Mouse (Mus musculus): ENCODE measurements around the gene Rab3b. TPM values are rescaled to one million over a fixed set of nuclear protein-coding genes. Genes with fewer than 3 reads are reported as not detected.
"Not testable (repeated sequence)": the region's sequence is repeated elsewhere in the genome, so short reads cannot be mapped to it uniquely, and the experiment has no call there.

Gene Rab3b
- total RNA-seq, 1 experiment = 5.1 TPM

- Histone ChIP-seq H3K36me3 (ENCODE audit: control insufficient read depth, insufficient read depth, low read length, poor library complexity, severe bottlenecking) (no peaks in the 10 kb centered on the region), H3K9ac (ENCODE audit: insufficient read depth, low read depth, low read length, poor library complexity, severe bottlenecking) (no peak overlapping the region), H3K4me3 (ENCODE audit: insufficient read depth in 1 of 2, low read depth in 1 of 2, low read length in 2 of 2, poor library complexity in 1 of 2, severe bottlenecking in 1 of 2) (no peak overlapping the region), H3K4me1 (ENCODE audit: control insufficient read depth in 2 of 2, insufficient read depth in 2 of 2, low read length in 2 of 2, poor library complexity in 1 of 2) (peaks cover 0 to 4% of the 10 kb centered on the region in 2 experiments; a peak in 1 of 4 replicates), H3K27ac (ENCODE audit: insufficient read depth, low read depth, low read length, poor library complexity, severe bottlenecking) (no peak overlapping the region), H3K9me3 (ENCODE audit: control insufficient read depth, insufficient read depth, low read depth, low read length) (no peaks in the 10 kb centered on the region)
- in situ Hi-C loops (cut with MboI; ENCODE audit: low sequenced_read_pairs in 2 of 2, unreplicated experiment in 2 of 2) = no loop called here
- TF ChIP-seq CHD2 (IDR thresholded peaks at IDR 0.05; ENCODE audit: low read depth, low read length) (no peak), ZNF384 (IDR thresholded peaks at IDR 0.05; ENCODE audit: low read depth, low read length) (no peak), HCFC1 (IDR thresholded peaks at IDR 0.05; ENCODE audit: borderline replicate concordance, insufficient read depth, low read length) (no peak), ZC3H11A (IDR thresholded peaks at IDR 0.05; ENCODE audit: borderline replicate concordance, low read depth, low read length) (no peak), MAFK (IDR thresholded peaks at IDR 0.05; ENCODE audit: insufficient read depth, low read depth, low read length) (no peak)
- DNase-seq (ENCODE audit: low read depth, low spot score) = no peak
Observed at GRCm38 (mm10) chr4:108913180-108913579, 34.3 kb downstream of the Rab3b start.

GRCm38 (mm10) chr4:108914391-108914790, 35.5 kb downstream of the Rab3b start:
- Histone ChIP-seq H3K27ac (ENCODE audit: insufficient read depth, low read depth, low read length, poor library complexity, severe bottlenecking) (no peak overlapping the region), H3K4me1 (ENCODE audit: control insufficient read depth in 2 of 2, insufficient read depth in 2 of 2, low read length in 2 of 2, poor library complexity in 1 of 2) (peaks cover 0 to 4% of the 10 kb centered on the region in 2 experiments; a peak in 1 of 4 replicates), H3K4me3 (ENCODE audit: insufficient read depth in 1 of 2, low read depth in 1 of 2, low read length in 2 of 2, poor library complexity in 1 of 2, severe bottlenecking in 1 of 2) (no peak overlapping the region), H3K9me3 (ENCODE audit: control insufficient read depth, insufficient read depth, low read depth, low read length) (no peaks in the 10 kb centered on the region), H3K9ac (ENCODE audit: insufficient read depth, low read depth, low read length, poor library complexity, severe bottlenecking) (no peak overlapping the region), H3K36me3 (ENCODE audit: control insufficient read depth, insufficient read depth, low read length, poor library complexity, severe bottlenecking) (no peaks in the 10 kb centered on the region)
- in situ Hi-C loops (cut with MboI; ENCODE audit: low sequenced_read_pairs in 2 of 2, unreplicated experiment in 2 of 2) = no loop called here
- DNase-seq (ENCODE audit: low read depth, low spot score) = no peak
- TF ChIP-seq MAFK (IDR thresholded peaks at IDR 0.05; ENCODE audit: insufficient read depth, low read depth, low read length) (no peak), ZNF384 (IDR thresholded peaks at IDR 0.05; ENCODE audit: low read depth, low read length) (no peak), CHD2 (IDR thresholded peaks at IDR 0.05; ENCODE audit: low read depth, low read length) (no peak), HCFC1 (IDR thresholded peaks at IDR 0.05; ENCODE audit: borderline replicate concordance, insufficient read depth, low read length) (no peak), ZC3H11A (IDR thresholded peaks at IDR 0.05; ENCODE audit: borderline replicate concordance, low read depth, low read length) (no peak)

- H3K9me3 ChIP-seq (ENCODE audit: control insufficient read depth, insufficient read depth, low read depth, low read length) = no peaks in the 10 kb centered on the region
- in situ Hi-C loops (cut with MboI; ENCODE audit: low sequenced_read_pairs in 2 of 2, unreplicated experiment in 2 of 2) = no loop called here
- H3K36me3 ChIP-seq (ENCODE audit: control insufficient read depth, insufficient read depth, low read length, poor library complexity, severe bottlenecking) = no peaks in the 10 kb centered on the region
- H3K9ac ChIP-seq (ENCODE audit: insufficient read depth, low read depth, low read length, poor library complexity, severe bottlenecking) = no peak overlapping the region
- no peak overlapping the region for H3K27ac ChIP-seq (ENCODE audit: insufficient read depth, low read depth, low read length, poor library complexity, severe bottlenecking)
- no peak overlapping the region for H3K4me3 ChIP-seq (ENCODE audit: insufficient read depth in 1 of 2, low read depth in 1 of 2, low read length in 2 of 2, poor library complexity in 1 of 2, severe bottlenecking in 1 of 2)
- DNase-seq (ENCODE audit: low read depth, low spot score) = no peak
- TF ChIP-seq ZNF384 (IDR thresholded peaks at IDR 0.05; ENCODE audit: low read depth, low read length) (no peak), MAFK (IDR thresholded peaks at IDR 0.05; ENCODE audit: insufficient read depth, low read depth, low read length) (no peak), HCFC1 (IDR thresholded peaks at IDR 0.05; ENCODE audit: borderline replicate concordance, insufficient read depth, low read length) (no peak)
- H3K4me1 ChIP-seq (ENCODE audit: control insufficient read depth in 2 of 2, insufficient read depth in 2 of 2, low read length in 2 of 2, poor library complexity in 1 of 2) = peaks cover 0 to 4% of the 10 kb centered on the region in 2 experiments; a peak in 1 of 4 replicates
Observed at GRCm38 (mm10) chr4:108915101-108915500, 36.2 kb downstream of the Rab3b start.

DNA sequence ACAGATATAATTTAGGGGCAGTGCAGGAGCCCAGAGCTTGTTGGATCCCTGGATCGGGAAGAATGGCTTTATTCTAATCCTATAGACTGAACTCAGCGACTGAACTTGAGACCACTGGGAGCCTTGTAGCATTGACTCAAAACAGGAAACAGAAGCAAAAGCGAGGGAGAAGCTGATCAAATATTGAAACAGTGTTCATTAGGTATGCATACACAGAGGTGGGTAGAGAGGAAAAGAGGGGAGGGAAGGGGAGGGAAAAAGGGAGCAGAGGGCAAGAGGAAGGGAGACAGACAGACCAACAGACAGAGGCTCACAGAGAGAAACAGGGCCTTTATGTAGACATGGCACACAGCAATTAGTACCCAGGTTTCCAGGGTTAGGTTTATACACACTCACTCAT, 38.8 kb downstream of the Rab3b start:
- Histone ChIP-seq H3K27ac (ENCODE audit: insufficient read depth, low read depth, low read length, poor library complexity, severe bottlenecking) (no peak overlapping the region), H3K4me1 (ENCODE audit: control insufficient read depth in 2 of 2, insufficient read depth in 2 of 2, low read length in 2 of 2, poor library complexity in 1 of 2) (0 out of 4 replicates have a peak, but pooled peaks cover 0 to 4% of the 10 kb centered on the region in 2 experiments), H3K9me3 (ENCODE audit: control insufficient read depth, insufficient read depth, low read depth, low read length) (no peaks in the 10 kb centered on the region), H3K36me3 (ENCODE audit: control insufficient read depth, insufficient read depth, low read length, poor library complexity, severe bottlenecking) (no peaks in the 10 kb centered on the region), H3K4me3 (ENCODE audit: insufficient read depth in 1 of 2, low read depth in 1 of 2, low read length in 2 of 2, poor library complexity in 1 of 2, severe bottlenecking in 1 of 2) (no peak overlapping the region), H3K9ac (ENCODE audit: insufficient read depth, low read depth, low read length, poor library complexity, severe bottlenecking) (no peak overlapping the region)
- TF ChIP-seq ZC3H11A (IDR thresholded peaks at IDR 0.05; ENCODE audit: borderline replicate concordance, low read depth, low read length) = no peak
- TF ChIP-seq ZNF384 (IDR thresholded peaks at IDR 0.05; ENCODE audit: low read depth, low read length) = no peak
- TF ChIP-seq CHD2 (IDR thresholded peaks at IDR 0.05; ENCODE audit: low read depth, low read length) = no peak
- no peak for TF ChIP-seq MAFK (IDR thresholded peaks at IDR 0.05; ENCODE audit: insufficient read depth, low read depth, low read length)
- in situ Hi-C loops (cut with MboI; ENCODE audit: low sequenced_read_pairs in 2 of 2, unreplicated experiment in 2 of 2) = no loop called here
- no peak for DNase-seq (ENCODE audit: low read depth, low spot score)

- H3K27ac ChIP-seq (ENCODE audit: insufficient read depth, low read depth, low read length, poor library complexity, severe bottlenecking); H3K4me3 ChIP-seq (ENCODE audit: insufficient read depth in 1 of 2, low read depth in 1 of 2, low read length in 2 of 2, poor library complexity in 1 of 2, severe bottlenecking in 1 of 2); in situ Hi-C loops (cut with MboI; ENCODE audit: low sequenced_read_pairs in 2 of 2, unreplicated experiment in 2 of 2); H3K36me3 ChIP-seq (ENCODE audit: control insufficient read depth, insufficient read depth, low read length, poor library complexity, severe bottlenecking); H3K9ac ChIP-seq (ENCODE audit: insufficient read depth, low read depth, low read length, poor library complexity, severe bottlenecking); H3K9me3 ChIP-seq (ENCODE audit: control insufficient read depth, insufficient read depth, low read depth, low read length); H3K4me1 ChIP-seq (ENCODE audit: control insufficient read depth in 2 of 2, insufficient read depth in 2 of 2, low read length in 2 of 2, poor library complexity in 1 of 2): not testable (repeated sequence)
- peak; percentile 38 for DNase-seq (ENCODE audit: low read depth, low spot score)
- peak; percentile 49; the same call in 1 of the 2 replicates for TF ChIP-seq ZC3H11A (IDR thresholded peaks at IDR 0.05; ENCODE audit: borderline replicate concordance, low read depth, low read length)
Observed at GRCm38 (mm10) chr4:108927945-108928344, 49.1 kb downstream of the Rab3b start.

All from ES-E14 (cell line).